Mouse (Mus musculus): Measurements from ENCODE around the gene Rps16. TPM values are rescaled to one million over a fixed set of nuclear protein-coding genes. Genes with fewer than 3 reads are reported as not detected.

Rps16 gene
- total RNA-seq, 1 experiment = 1,678 TPM

- in situ Hi-C loops (cut with MboI; ENCODE audit: low sequenced_read_pairs in 2 of 2, unreplicated experiment in 2 of 2) = no loop called here
- peak overlapping the region; percentile 94; the same call in 1 of the 2 replicates for H3K9ac ChIP-seq (ENCODE audit: insufficient read depth, low read depth, low read length, poor library complexity, severe bottlenecking)
- peak overlapping the region; percentile 66 to 87 for H3K4me3 ChIP-seq (ENCODE audit: insufficient read depth in 1 of 2, low read depth in 1 of 2, low read length in 2 of 2, poor library complexity in 1 of 2, severe bottlenecking in 1 of 2)
- H3K9me3 ChIP-seq (ENCODE audit: control insufficient read depth, insufficient read depth, low read depth, low read length) = no peaks in the 10 kb centered on the region
- peak overlapping the region; percentile 95; the same call in 1 of the 2 replicates for H3K27ac ChIP-seq (ENCODE audit: insufficient read depth, low read depth, low read length, poor library complexity, severe bottlenecking)
- TF ChIP-seq MAFK (IDR thresholded peaks at IDR 0.05; ENCODE audit: insufficient read depth, low read depth, low read length) = no peak
- TF ChIP-seq HCFC1 (IDR thresholded peaks at IDR 0.05; ENCODE audit: borderline replicate concordance, insufficient read depth, low read length) = no peak
- TF ChIP-seq CHD2 (IDR thresholded peaks at IDR 0.05; ENCODE audit: low read depth, low read length) = no peak
- TF ChIP-seq ZC3H11A (IDR thresholded peaks at IDR 0.05; ENCODE audit: borderline replicate concordance, low read depth, low read length) = no peak
- TF ChIP-seq ZNF384 (IDR thresholded peaks at IDR 0.05; ENCODE audit: low read depth, low read length) = no peak
- H3K36me3 ChIP-seq (ENCODE audit: control insufficient read depth, insufficient read depth, low read length, poor library complexity, severe bottlenecking) = peaks cover 10% of the 10 kb centered on the region; the same call in 1 of the 2 replicates
- H3K4me1 ChIP-seq (ENCODE audit: control insufficient read depth in 2 of 2, insufficient read depth in 2 of 2, low read length in 2 of 2, poor library complexity in 1 of 2) = peaks cover 0 to 12% of the 10 kb centered on the region in 2 experiments; a peak in 3 of 4 replicates
- no peak for DNase-seq (ENCODE audit: low read depth, low spot score)
These were observed 11.1 kb upstream of the Rps16 start for GRCm38 (mm10) chr7:28339213-28339917.

DNA sequence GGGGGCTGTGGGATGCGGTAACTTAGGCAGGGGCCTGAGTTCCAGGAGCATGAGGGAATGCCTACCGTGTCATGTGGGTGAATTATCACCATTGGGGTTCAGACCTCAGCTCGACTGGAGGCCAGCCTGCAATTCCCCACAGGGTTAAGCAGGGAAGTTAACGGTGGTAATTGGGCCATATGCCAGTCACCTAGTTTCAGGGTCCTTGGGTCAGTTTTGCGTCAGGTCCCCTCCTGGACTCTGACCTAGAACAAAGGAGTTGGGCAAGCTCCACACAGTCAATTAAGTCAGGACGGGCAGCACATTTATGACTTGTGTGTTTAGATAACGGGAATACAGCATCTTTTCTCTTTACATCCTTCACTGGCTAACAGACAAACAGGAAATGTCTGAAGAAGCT is 9.1 kb upstream of the Rps16 start:
- Histone ChIP-seq H3K9ac (ENCODE audit: insufficient read depth, low read depth, low read length, poor library complexity, severe bottlenecking) (peak overlapping the region; percentile 20; the same call in 1 of the 2 replicates), H3K9me3 (ENCODE audit: control insufficient read depth, insufficient read depth, low read depth, low read length) (no peaks in the 10 kb centered on the region), H3K4me3 (ENCODE audit: insufficient read depth in 1 of 2, low read depth in 1 of 2, low read length in 2 of 2, poor library complexity in 1 of 2, severe bottlenecking in 1 of 2) (peak overlapping the region in 1 of 2 experiments; percentile 4; a peak in 1 of 4 replicates), H3K27ac (ENCODE audit: insufficient read depth, low read depth, low read length, poor library complexity, severe bottlenecking) (0 out of 2 replicates have a peak overlapping the region, but pooled peaks have one; percentile 35), H3K36me3 (ENCODE audit: control insufficient read depth, insufficient read depth, low read length, poor library complexity, severe bottlenecking) (no peaks in the 10 kb centered on the region), H3K4me1 (ENCODE audit: control insufficient read depth in 2 of 2, insufficient read depth in 2 of 2, low read length in 2 of 2, poor library complexity in 1 of 2) (peaks cover 0 to 9% of the 10 kb centered on the region in 2 experiments; a peak in 3 of 4 replicates)
- in situ Hi-C loops (cut with MboI; ENCODE audit: low sequenced_read_pairs in 2 of 2, unreplicated experiment in 2 of 2) = no loop called here
- no peak for DNase-seq (ENCODE audit: low read depth, low spot score)
- TF ChIP-seq HCFC1 (IDR thresholded peaks at IDR 0.05; ENCODE audit: borderline replicate concordance, insufficient read depth, low read length) (no peak), ZC3H11A (IDR thresholded peaks at IDR 0.05; ENCODE audit: borderline replicate concordance, low read depth, low read length) (no peak), ZNF384 (IDR thresholded peaks at IDR 0.05; ENCODE audit: low read depth, low read length) (no peak), MAFK (IDR thresholded peaks at IDR 0.05; ENCODE audit: insufficient read depth, low read depth, low read length) (no peak), CHD2 (IDR thresholded peaks at IDR 0.05; ENCODE audit: low read depth, low read length) (no peak)

DNA sequence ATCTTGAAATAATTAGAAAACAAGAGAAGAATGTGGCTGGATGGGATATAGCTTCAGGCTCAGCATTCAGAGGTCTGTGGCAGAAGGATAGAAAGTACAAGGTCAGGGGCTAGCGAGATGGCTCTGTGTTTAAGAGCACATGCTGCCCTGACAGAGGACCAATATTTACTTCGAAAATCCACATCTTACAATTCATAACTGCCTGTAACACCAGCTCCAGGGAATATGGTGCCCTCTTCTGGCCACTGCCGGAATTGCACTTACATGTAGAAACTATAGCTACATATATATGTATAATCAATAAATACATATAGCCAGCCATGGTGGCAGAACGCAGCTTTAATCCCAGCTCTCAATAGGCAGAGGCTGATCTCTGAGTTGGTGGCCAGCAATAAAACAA is 5.8 kb upstream of the Rps16 start:
- no peak overlapping the region for H3K9ac ChIP-seq (ENCODE audit: insufficient read depth, low read depth, low read length, poor library complexity, severe bottlenecking)
- peaks cover 0 to 13% of the 10 kb centered on the region in 2 experiments; a peak in 3 of 4 replicates for H3K4me1 ChIP-seq (ENCODE audit: control insufficient read depth in 2 of 2, insufficient read depth in 2 of 2, low read length in 2 of 2, poor library complexity in 1 of 2)
- in situ Hi-C loops (cut with MboI; ENCODE audit: low sequenced_read_pairs in 2 of 2, unreplicated experiment in 2 of 2) = no loop called here
- no peak overlapping the region for H3K4me3 ChIP-seq (ENCODE audit: insufficient read depth in 1 of 2, low read depth in 1 of 2, low read length in 2 of 2, poor library complexity in 1 of 2, severe bottlenecking in 1 of 2)
- H3K27ac ChIP-seq (ENCODE audit: insufficient read depth, low read depth, low read length, poor library complexity, severe bottlenecking) = no peak overlapping the region
- no peaks in the 10 kb centered on the region for H3K9me3 ChIP-seq (ENCODE audit: control insufficient read depth, insufficient read depth, low read depth, low read length)
- no peak for DNase-seq (ENCODE audit: low read depth, low spot score)
- no peak for TF ChIP-seq CHD2 (IDR thresholded peaks at IDR 0.05; ENCODE audit: low read depth, low read length)
- no peak for TF ChIP-seq ZNF384 (IDR thresholded peaks at IDR 0.05; ENCODE audit: low read depth, low read length)
- no peak for TF ChIP-seq HCFC1 (IDR thresholded peaks at IDR 0.05; ENCODE audit: borderline replicate concordance, insufficient read depth, low read length)
- no peak for TF ChIP-seq MAFK (IDR thresholded peaks at IDR 0.05; ENCODE audit: insufficient read depth, low read depth, low read length)
- TF ChIP-seq ZC3H11A (IDR thresholded peaks at IDR 0.05; ENCODE audit: borderline replicate concordance, low read depth, low read length) = no peak
- no peaks in the 10 kb centered on the region for H3K36me3 ChIP-seq (ENCODE audit: control insufficient read depth, insufficient read depth, low read length, poor library complexity, severe bottlenecking)

- no peak for DNase-seq (ENCODE audit: low read depth, low spot score)
- Histone ChIP-seq H3K9me3 (ENCODE audit: control insufficient read depth, insufficient read depth, low read depth, low read length) (no peaks in the 10 kb centered on the region), H3K9ac (ENCODE audit: insufficient read depth, low read depth, low read length, poor library complexity, severe bottlenecking) (no peak overlapping the region), H3K4me3 (ENCODE audit: insufficient read depth in 1 of 2, low read depth in 1 of 2, low read length in 2 of 2, poor library complexity in 1 of 2, severe bottlenecking in 1 of 2) (no peak overlapping the region), H3K27ac (ENCODE audit: insufficient read depth, low read depth, low read length, poor library complexity, severe bottlenecking) (no peak overlapping the region), H3K36me3 (ENCODE audit: control insufficient read depth, insufficient read depth, low read length, poor library complexity, severe bottlenecking) (peaks cover 15% of the 10 kb centered on the region), H3K4me1 (ENCODE audit: control insufficient read depth in 2 of 2, insufficient read depth in 2 of 2, low read length in 2 of 2, poor library complexity in 1 of 2) (peaks cover 3% of the 10 kb centered on the region in 2 experiments; a peak in 2 of 4 replicates)
- in situ Hi-C loops (cut with MboI; ENCODE audit: low sequenced_read_pairs in 2 of 2, unreplicated experiment in 2 of 2) = no loop called here
- no peak for TF ChIP-seq MAFK (IDR thresholded peaks at IDR 0.05; ENCODE audit: insufficient read depth, low read depth, low read length)
- no peak for TF ChIP-seq ZC3H11A (IDR thresholded peaks at IDR 0.05; ENCODE audit: borderline replicate concordance, low read depth, low read length)
- no peak for TF ChIP-seq HCFC1 (IDR thresholded peaks at IDR 0.05; ENCODE audit: borderline replicate concordance, insufficient read depth, low read length)
- no peak for TF ChIP-seq ZNF384 (IDR thresholded peaks at IDR 0.05; ENCODE audit: low read depth, low read length)
These were observed 2.7 kb upstream of the Rps16 start for GRCm38 (mm10) chr7:28347746-28348145.
